Mouse (Mus musculus): ENCODE results near the gene Dhrs2. TPM values are rescaled to one million over a fixed set of nuclear protein-coding genes. Genes with fewer than 3 reads are reported as not detected.
A peak's percentile ranks its signal among the peaks of the same experiment; 100 is the strongest.

Gene Dhrs2
- 0.15 TPM in 1 of 2 replicates, not detected in the other for polyA plus RNA-seq (2016; fragmentation: Nextera tagmentation; extraction: Ambion mirVana)

- Histone ChIP-seq H3K27ac (no peak within 1 kb of the TSS), H3K4me2 (no peak within 1 kb of the TSS)
- no peak for ATAC-seq (ENCODE audit: low FRiP score)
Measured at GRCm38 (mm10) chr14:55221707-55222106, at the start of gene Dhrs2. Gene Dhrs2 (plus strand): TSS chr14:55222007.

DNA sequence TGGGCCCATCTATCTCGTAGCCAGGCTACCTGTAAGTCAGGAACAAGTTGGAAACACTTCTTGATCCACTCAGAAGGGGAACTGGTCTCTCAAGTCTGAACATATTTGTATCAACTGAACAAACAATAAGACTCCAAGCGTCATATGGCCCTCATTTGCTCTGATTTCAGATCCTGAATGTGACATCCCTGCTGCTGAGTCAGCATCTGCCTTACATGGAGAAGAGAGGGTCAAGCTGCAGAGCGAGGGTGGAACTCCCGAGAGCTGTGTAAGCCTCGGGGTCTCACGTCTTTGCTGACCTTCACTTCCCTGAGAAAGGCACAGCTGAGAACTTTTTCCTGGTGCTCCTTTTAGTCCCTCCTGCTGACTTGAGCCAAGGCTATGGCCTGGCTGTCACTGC is 47.6 kb upstream of the Dhrs2 start:
- Histone ChIP-seq H3K36me3 (replicated peaks) (no peaks in the 10 kb centered on the region), H3K27ac (no peak overlapping the region), H3K9ac (no peak overlapping the region), H3K4me1 (no peaks in the 10 kb centered on the region), H3K4me3 (replicated peaks) (no peak overlapping the region), H3K27me3 (no peaks in the 10 kb centered on the region; the same call in 1 of the 2 replicates), H3K9me3 (no peaks in the 10 kb centered on the region), H3K4me2 (no peak overlapping the region)
- WGBS: 81% methylated on average over 6 of the region's 6 CpGs
- ATAC-seq (ENCODE audit: low FRiP score): no peak

More at GRCm38 (mm10) chr14:55221707-55222106, at the start of gene Dhrs2:
- Histone ChIP-seq H3K4me1 (peaks cover 2% of the 10 kb centered on the region; the same call in 1 of the 2 replicates), H3K27me3 (no peaks in the 10 kb centered on the region), H3K9ac (no peak within 1 kb of the TSS), H3K36me3 (replicated peaks) (no peaks in the 10 kb centered on the region), H3K4me3 (replicated peaks) (no peak within 1 kb of the TSS), H3K9me3 (no peaks in the 10 kb centered on the region)
- 84% methylated on average over 9 of the region's 9 CpGs for WGBS

DNA sequence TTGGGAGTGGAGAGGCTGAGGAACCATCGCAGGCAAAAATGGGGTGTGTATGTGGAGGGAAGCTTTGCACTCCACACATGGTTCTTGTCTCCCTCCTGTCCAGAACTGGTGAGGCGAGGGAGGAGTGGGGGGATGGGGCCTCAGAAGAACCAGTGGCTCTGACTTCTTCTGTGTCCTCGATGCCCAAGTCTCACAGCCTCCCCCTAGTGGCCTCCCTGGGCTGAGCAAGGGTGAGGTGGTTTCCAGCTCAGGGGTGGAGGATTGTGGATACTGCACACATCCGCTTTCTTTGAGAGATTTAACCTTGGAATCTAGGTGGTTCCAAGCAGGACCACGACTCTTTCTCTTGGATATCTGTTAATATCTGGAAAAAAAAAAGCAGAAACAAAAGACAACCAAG is 44.5 kb upstream of the Dhrs2 start:
- Histone ChIP-seq H3K9ac (no peak overlapping the region), H3K4me1 (no peaks in the 10 kb centered on the region), H3K4me3 (replicated peaks) (no peak overlapping the region), H3K4me2 (no peak overlapping the region), H3K27me3 (no peaks in the 10 kb centered on the region; the same call in 1 of the 2 replicates), H3K27ac (no peak overlapping the region), H3K36me3 (replicated peaks) (no peaks in the 10 kb centered on the region), H3K9me3 (no peaks in the 10 kb centered on the region)
- WGBS: 38% methylated on average over 4 of the region's 5 CpGs
- no peak for ATAC-seq (ENCODE audit: low FRiP score)

DNA sequence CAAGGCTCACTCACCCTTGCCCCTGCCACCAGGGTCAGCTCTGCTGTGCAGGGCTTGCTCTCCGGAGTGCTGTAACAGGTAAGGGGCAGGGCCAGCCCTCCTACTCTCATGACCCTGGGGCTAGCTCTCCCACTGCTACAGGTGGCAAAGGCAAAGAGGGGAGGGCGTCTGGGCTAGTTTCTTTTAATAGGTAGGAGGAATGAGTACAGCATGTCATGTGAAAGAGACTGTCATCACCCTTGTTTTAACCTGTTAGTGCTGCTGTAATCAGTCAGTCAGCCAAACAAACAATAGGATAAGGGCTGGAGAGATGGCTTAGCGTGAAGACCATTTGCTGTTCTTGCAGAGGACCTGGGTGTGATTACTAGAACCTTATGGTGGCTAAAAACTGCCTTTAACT is 40.9 kb upstream of the Dhrs2 start:
- Histone ChIP-seq H3K27ac (no peak overlapping the region), H3K36me3 (replicated peaks) (no peaks in the 10 kb centered on the region), H3K9me3 (no peaks in the 10 kb centered on the region), H3K4me1 (no peaks in the 10 kb centered on the region), H3K9ac (no peak overlapping the region), H3K27me3 (no peaks in the 10 kb centered on the region), H3K4me2 (no peak overlapping the region), H3K4me3 (replicated peaks) (no peak overlapping the region)
- no peak for ATAC-seq (ENCODE audit: low FRiP score)
- 68% methylated on average over 3 of the region's 3 CpGs for WGBS

DNA sequence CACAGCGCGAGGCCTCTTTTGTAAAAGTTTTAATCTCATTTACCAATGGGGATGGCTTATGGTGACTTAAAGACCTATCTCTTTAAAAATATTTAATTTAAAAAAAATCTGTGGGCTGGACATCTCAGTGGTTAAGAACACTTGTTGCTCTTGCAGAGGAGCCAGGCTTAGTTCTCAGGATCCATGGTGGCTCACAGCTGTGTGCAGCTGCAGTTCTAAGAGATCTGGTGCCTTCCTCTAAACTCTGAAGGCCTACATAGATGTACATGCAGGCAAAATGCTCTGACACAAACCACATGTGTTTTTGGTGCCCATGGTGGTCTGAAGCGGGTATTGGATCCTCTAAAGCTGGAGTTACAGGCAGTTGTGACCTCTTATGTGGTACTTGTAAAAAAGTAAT is 38.6 kb upstream of the Dhrs2 start:
- no peaks in the 10 kb centered on the region for H3K36me3 ChIP-seq (replicated peaks)

DNA sequence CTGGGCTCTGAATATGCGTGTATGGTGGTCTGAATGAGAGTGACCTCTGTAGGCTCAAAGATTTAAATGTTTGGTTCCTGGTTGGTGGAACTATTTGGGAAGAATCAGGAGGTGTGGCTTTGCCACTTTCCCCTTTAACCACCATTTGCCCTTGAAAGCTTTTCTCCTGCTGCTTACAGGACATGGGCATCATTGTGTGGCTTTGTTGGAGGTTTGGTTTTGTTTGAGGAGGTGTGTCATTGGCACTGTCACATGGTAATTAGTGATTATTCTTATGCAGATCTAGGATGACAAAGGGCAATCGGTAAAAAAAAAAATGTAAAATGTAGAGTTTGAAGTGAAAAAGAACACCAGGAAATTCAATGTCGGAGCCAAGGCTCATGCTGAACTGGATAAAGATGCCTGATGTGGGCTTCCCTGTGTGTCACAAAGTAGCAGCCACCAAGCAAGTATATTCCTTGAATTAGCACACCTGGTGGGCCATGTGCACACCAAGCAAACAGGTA is 37.1 kb upstream of the Dhrs2 start:
- Histone ChIP-seq H3K27me3 (no peaks in the 10 kb centered on the region), H3K4me3 (replicated peaks) (no peak overlapping the region), H3K36me3 (replicated peaks) (no peaks in the 10 kb centered on the region), H3K4me1 (peaks cover 14% of the 10 kb centered on the region), H3K9me3 (no peaks in the 10 kb centered on the region), H3K9ac (no peak overlapping the region), H3K4me2 (no peak overlapping the region), H3K27ac (no peak overlapping the region)
- WGBS: 82% methylated on average over 3 of the region's 3 CpGs
- ATAC-seq (ENCODE audit: low FRiP score): no peak

More for the DNA sequence above, 38.6 kb upstream of the Dhrs2 start:
- H3K27me3 ChIP-seq: no peaks in the 10 kb centered on the region
- H3K27ac ChIP-seq: no peak overlapping the region
- H3K4me3 ChIP-seq (replicated peaks): no peak overlapping the region
- H3K4me1 ChIP-seq: no peaks in the 10 kb centered on the region
- H3K4me2 ChIP-seq: no peak overlapping the region
- no peaks in the 10 kb centered on the region for H3K9me3 ChIP-seq
- no peak for ATAC-seq (ENCODE audit: low FRiP score)
- H3K9ac ChIP-seq: no peak overlapping the region
- whole genome bisulfite sequencing: 91% methylated on average over 3 of the region's 3 CpGs

DNA sequence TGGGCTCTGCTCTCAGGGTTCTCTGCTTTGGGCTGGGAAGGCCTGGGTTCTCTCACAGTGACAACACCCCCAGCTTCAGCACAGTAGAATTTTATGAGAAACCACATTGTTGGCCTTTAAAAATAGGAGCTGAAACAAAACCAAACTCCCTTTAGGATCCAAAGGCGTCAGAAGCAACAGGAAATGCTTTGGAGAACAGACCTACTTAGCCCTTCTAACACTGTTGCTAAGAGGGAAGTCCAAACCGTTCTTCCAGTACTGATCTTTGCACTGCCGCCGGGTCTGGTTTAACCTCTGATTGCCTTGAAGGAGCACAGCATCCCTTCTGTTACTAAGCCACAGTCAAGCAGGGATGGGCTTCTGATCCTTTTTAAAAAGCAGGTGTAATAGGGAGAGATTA is 33.3 kb upstream of the Dhrs2 start:
- Histone ChIP-seq H3K36me3 (replicated peaks) (no peaks in the 10 kb centered on the region), H3K27ac (no peak overlapping the region), H3K27me3 (no peaks in the 10 kb centered on the region), H3K4me3 (replicated peaks) (no peak overlapping the region), H3K4me1 (peaks cover 20% of the 10 kb centered on the region), H3K9ac (no peak overlapping the region), H3K4me2 (no peak overlapping the region), H3K9me3 (no peaks in the 10 kb centered on the region)
- no peak for ATAC-seq (ENCODE audit: low FRiP score)
- WGBS: 41% methylated on average over 4 of the region's 4 CpGs

GRCm38 (mm10) chr14:55189351-55189769 is 32.4 kb upstream of the Dhrs2 start:
- WGBS: 20% methylated on average over 9 of the region's 9 CpGs

DNA sequence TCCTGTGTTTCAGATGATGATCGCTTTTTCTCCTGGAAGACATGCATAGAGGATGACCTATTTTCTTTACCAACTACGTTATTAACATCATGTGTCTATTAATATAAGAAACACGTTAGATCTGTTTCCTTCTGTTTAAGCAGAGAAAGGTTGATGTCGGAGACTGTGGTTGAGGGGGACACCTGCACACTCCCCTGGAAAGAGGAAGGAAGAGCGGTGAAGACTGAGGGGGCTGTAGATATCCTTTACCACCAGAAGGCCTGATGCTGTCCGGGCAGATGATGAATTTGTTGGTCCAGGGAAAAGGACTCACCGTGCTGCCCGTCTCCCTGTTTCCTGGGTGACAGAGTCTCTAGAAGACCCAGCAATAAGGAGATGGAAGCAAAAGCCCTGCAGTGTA is 28.5 kb upstream of the Dhrs2 start:
- Histone ChIP-seq H3K9ac (no peak overlapping the region), H3K9me3 (no peaks in the 10 kb centered on the region), H3K4me3 (replicated peaks) (no peak overlapping the region), H3K27me3 (no peaks in the 10 kb centered on the region), H3K4me2 (no peak overlapping the region), H3K4me1 (peaks cover 19% of the 10 kb centered on the region), H3K27ac (no peak overlapping the region), H3K36me3 (replicated peaks) (no peaks in the 10 kb centered on the region)
- no peak for ATAC-seq (ENCODE audit: low FRiP score)
- WGBS: 91% methylated on average over 8 of the region's 8 CpGs

More at GRCm38 (mm10) chr14:55189351-55189769, 32.4 kb upstream of the Dhrs2 start:
- Histone ChIP-seq H3K27me3 (no peaks in the 10 kb centered on the region), H3K4me2 (0 out of 2 replicates have a peak overlapping the region, but pooled peaks have one; percentile 2), H3K4me1 (peaks cover 20% of the 10 kb centered on the region), H3K36me3 (replicated peaks) (no peaks in the 10 kb centered on the region), H3K9me3 (no peaks in the 10 kb centered on the region), H3K9ac (no peak overlapping the region), H3K4me3 (replicated peaks) (no peak overlapping the region), H3K27ac (peak overlapping the region; percentile 25; the same call in 1 of the 2 replicates)
- peak; percentile 57; the same call in 1 of the 2 replicates for ATAC-seq (ENCODE audit: low FRiP score)

DNA sequence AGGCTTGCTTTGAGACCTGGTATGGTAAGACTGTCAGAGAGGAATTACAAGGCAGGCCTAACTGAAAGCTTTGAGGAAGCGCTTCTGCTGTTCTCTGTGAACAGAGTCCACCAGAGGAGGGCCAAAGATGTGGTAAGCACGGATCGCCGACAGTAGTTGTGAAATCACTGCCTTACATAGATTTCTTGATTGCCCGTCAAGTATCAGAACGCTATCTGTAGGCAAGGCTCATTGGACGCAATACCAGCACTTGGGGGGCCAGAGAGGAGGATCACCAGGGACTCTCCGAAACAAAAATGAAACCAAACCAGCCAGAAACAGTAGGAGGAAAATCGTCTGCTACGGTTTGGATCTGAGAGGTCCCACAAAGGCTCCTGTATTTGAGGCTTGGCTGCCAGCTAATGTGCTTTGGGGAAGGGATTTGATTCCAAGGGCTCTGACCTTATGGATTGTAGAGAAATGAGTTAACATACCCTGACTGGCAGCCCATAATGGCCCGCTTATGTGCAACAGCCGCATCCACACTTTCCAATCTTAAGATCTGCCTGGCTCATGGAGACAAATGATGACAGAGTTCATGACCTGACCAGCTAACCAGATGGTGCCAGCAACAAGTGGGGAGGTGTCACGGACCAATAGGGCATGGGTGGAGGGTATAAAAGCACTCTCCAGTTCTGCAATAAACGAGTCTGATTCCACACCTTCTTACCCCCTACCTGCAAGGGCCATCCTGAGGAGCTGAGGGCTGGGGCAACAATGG is 27.8 kb upstream of the Dhrs2 start:
- WGBS: 81% methylated on average over 14 of the region's 14 CpGs
- Histone ChIP-seq H3K4me2 (no peak overlapping the region), H3K9ac (no peak overlapping the region), H3K4me3 (replicated peaks) (no peak overlapping the region), H3K36me3 (replicated peaks) (no peaks in the 10 kb centered on the region), H3K27ac (no peak overlapping the region), H3K27me3 (no peaks in the 10 kb centered on the region), H3K4me1 (peaks cover 12% of the 10 kb centered on the region), H3K9me3 (no peaks in the 10 kb centered on the region)
- no peak for ATAC-seq (ENCODE audit: low FRiP score)

DNA sequence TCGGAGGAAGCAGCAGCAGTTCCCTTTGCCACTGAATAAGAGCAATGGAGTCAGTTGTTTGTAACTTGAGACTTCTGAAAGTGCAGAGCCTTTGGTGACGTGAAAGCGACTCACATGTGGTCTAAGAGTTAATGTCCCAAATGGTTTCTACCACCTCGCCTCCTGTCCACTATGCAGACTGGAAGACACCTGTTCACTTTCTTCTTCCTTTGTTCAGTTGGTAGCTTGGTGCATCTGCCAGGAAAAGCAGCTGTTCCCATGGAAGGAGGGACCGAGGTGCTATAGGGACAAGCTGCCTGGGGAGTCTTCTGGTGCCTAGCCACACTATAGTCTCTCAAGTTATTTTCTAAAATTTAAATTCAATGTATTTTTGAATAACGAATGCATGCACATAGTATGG is 27.0 kb upstream of the Dhrs2 start:
- Histone ChIP-seq H3K9ac (no peak overlapping the region), H3K4me3 (replicated peaks) (no peak overlapping the region), H3K9me3 (no peaks in the 10 kb centered on the region), H3K36me3 (replicated peaks) (no peaks in the 10 kb centered on the region), H3K27ac (no peak overlapping the region), H3K4me2 (no peak overlapping the region), H3K27me3 (no peaks in the 10 kb centered on the region), H3K4me1 (peaks cover 5% of the 10 kb centered on the region)
- no peak for ATAC-seq (ENCODE audit: low FRiP score)
- 54% methylated on average over 6 of the region's 6 CpGs for WGBS

GRCm38 (mm10) chr14:55197121-55197520 is 24.7 kb upstream of the Dhrs2 start:
- 73% methylated on average over 2 of the region's 2 CpGs for WGBS
- no peaks in the 10 kb centered on the region for H3K9me3 ChIP-seq
- ATAC-seq (ENCODE audit: low FRiP score): no peak
- no peak overlapping the region for H3K4me2 ChIP-seq
- H3K36me3 ChIP-seq (replicated peaks): no peaks in the 10 kb centered on the region
- no peak overlapping the region for H3K27ac ChIP-seq
- H3K27me3 ChIP-seq: no peaks in the 10 kb centered on the region
- no peak overlapping the region for H3K9ac ChIP-seq
- H3K4me3 ChIP-seq (replicated peaks): no peak overlapping the region
- H3K4me1 ChIP-seq: no peaks in the 10 kb centered on the region

DNA sequence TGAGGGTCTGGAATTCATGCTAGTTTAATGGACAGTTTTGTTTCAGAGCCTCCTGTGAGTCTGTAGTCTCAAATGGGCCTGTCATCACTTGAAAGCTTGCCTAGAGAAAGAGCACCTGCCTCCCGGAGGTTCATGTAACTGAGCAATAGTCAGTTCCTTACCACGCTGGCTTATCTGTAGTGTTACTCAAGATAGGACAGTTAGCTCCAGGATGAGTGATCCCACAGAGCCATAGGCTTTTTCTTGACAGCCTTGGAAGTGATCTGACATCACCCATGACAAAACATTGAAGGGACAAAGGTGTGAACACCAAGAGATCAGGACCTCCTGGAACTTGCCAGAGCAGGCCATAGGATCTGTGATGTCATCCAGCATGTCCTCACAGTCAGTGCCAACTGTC is 23.6 kb upstream of the Dhrs2 start:
- no peak overlapping the region for H3K9ac ChIP-seq
- no peak overlapping the region for H3K4me2 ChIP-seq
- H3K27me3 ChIP-seq: no peaks in the 10 kb centered on the region
- no peaks in the 10 kb centered on the region for H3K4me1 ChIP-seq
- H3K36me3 ChIP-seq (replicated peaks): no peaks in the 10 kb centered on the region
- no peak for ATAC-seq (ENCODE audit: low FRiP score)
- no peaks in the 10 kb centered on the region for H3K9me3 ChIP-seq
- no peak overlapping the region for H3K27ac ChIP-seq
- H3K4me3 ChIP-seq (replicated peaks): no peak overlapping the region
- WGBS: 95% methylated on average over 2 of the region's 2 CpGs
